Mouse (Mus musculus): ENCODE measurements at regions not wholly inside any gene's neighbourhood (a gene's known extent, or its start where the extent isn't known, plus 50 kb on each side); places are given as distances from the start of the nearest gene placed in this dataset.
"Not testable (repeated sequence)": the region's sequence is repeated elsewhere in the genome, so short reads cannot be mapped to it uniquely, and the experiment has no call there.

DNA sequence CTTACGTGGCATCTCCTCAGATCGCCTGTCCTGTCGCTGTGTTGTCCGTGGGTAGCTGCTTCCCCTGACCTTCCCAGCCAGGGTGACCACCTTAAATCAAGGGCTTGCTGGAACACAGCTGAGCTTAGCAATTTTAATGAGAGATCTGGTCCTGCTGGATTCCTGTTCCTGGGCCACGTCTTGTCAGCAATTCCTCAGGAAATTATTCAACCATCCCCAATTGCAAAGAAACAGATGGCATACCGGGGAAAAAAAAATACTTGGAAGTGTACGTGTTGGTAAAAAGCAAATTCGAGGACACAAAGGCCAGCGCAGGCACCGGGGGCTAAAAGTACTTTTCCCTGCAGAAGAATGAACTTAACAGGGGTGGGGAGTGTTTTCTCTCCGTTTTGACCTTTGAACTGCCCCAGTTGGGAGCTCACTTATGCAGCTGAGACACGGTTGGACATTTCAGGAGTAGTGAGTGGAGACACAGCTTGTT is 107.0 kb upstream of the Rhobtb1 start:
- no peak for DNase-seq (ENCODE audit: low read depth, low spot score)

DNA sequence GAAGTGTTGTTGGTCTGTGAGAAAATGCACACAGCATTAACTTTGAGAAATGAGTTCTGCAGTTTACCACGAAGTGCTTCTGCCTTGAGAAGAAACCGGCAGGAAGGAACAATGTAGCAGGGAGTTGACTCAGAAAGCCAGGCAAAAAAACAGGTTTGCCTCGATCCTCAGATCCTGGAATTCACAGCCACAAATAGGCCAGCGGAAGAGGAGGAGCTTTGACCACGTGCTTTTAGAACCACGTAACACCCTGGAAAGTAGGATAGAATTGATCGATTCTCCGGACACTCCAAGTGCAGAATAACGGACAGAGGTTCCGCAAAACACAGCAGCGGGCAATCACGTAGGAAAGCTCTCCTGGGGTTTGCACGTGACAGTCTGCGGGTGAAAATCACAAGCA is 106.0 kb upstream of the Rhobtb1 start:
- DNase-seq (ENCODE audit: low read depth, low spot score), result peak; percentile 24

- no peak for DNase-seq (ENCODE audit: low read depth, low spot score)
These were observed 105.2 kb upstream of the Rhobtb1 start for GRCm38 (mm10) chr10:69046008-69046555.

GRCm38 (mm10) chr10:69078008-69078407 is 73.2 kb upstream of the Rhobtb1 start:
- no peak for DNase-seq (ENCODE audit: low read depth, low spot score)

DNA sequence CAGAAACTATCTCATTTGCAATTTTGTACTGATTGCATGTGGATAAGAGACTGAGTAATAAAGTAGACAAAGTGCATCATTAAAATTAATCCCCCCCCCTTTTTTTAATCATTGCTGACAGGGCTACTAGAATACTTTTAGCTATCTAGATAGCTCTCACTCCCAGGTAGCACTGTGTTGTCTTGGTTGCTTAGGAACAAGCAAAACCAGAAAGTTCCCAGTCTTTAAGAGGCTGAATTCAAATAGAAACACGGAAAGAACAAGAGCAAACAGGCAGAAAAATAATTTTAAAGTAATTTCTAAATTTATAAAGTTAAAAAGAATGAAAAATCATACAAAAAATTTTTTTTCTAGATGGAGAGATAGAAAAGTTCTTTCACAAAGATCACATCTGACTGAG is 65.0 kb upstream of the Rhobtb1 start:
- no peak for DNase-seq (ENCODE audit: low read depth, low spot score)

GRCm38 (mm10) chr10:69091872-69092271 is 59.4 kb upstream of the Rhobtb1 start:
- DNase-seq (ENCODE audit: low read depth, low spot score), result no peak

GRCm38 (mm10) chr10:69100021-69100420 is 51.2 kb upstream of the Rhobtb1 start:
- DNase-seq (ENCODE audit: low read depth, low spot score), result no peak

DNA sequence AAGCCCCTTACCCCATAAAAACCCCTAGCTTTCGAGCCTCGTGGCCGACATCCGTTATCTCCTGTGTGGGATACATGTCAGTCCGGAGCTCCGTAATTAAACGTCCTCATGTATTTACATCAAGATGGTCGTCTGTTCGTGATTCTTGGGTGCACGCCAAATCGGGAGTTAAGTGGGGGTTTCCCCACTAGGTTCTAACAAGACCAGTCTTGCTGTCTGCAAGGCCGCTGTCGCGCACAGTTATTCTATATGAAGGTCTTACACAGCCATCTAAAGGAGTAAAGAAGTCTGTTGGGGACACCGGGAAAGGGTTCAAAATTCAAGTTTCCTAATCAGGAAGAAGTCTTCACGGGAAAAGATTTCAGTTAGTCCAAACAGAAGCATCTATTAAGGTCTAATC is 50.5 kb upstream of the Rhobtb1 start:
- not testable (repeated sequence) for DNase-seq (ENCODE audit: low read depth, low spot score)

Measured in R1 (cell line).